Mouse (Mus musculus) Patski (cell line): Measurements from ENCODE around the gene Krt76. TPM values are rescaled to one million over a fixed set of nuclear protein-coding genes. Genes with fewer than 3 reads are reported as not detected.

Experiments
- ATAC-seq: fragments of 100-300 bp; one replicate; pipeline ENCODE4 v1.8.0; 2021
- CTCF ChIA-PET: fragments of 350-600 bp; sonication (Branson Sonifier 250); formaldehyde crosslinking; loops from one replicate; lab custom pipeline; 2022; ENCODE audit warnings: inconsistent platforms; lab: Charles Lee
- POLR2A ChIA-PET: fragments of 350-600 bp; sonication (Branson Sonifier 250); formaldehyde crosslinking; loops from one replicate; lab custom pipeline; 2022; ENCODE audit warnings: antibody characterized with exemption, inconsistent platforms; lab: Charles Lee
- DNase-seq: peaks from one replicate; pipeline ENCODE4 v3.0.0-alpha.2; 2011; ENCODE audit warnings: low read depth, low spot score
- H3K27me3 ChIP-seq: fragments of 371-371 bp; one replicate; pipeline ENCODE4 v1.5.1; 2021
- CTCF ChIP-seq: fragments of 100-300 bp; IDR thresholded peaks from one replicate; pipeline ENCODE4 v1.5.1; 2021
- in situ Hi-C: fragments of 300-500 bp; cut with MboI; formaldehyde crosslinking; loops from 3 replicates; pipeline ENCODE4 v1.11.1; 2018; ENCODE audit warnings: low pct_unique_long_range_greater_than_20kb, mixed read lengths
- polyA plus RNA-seq: library from polyadenylated mRNA; unstranded; gene quantifications from one replicate; pipeline ENCODE4 v1.2.3, GENCODE M21; 2021

The Krt76 gene
- polyA plus RNA-seq, 1 experiment from 2014 or later: not detected

GRCm38 (mm10) chr15:101834784-101835328 lies 57.9 kb downstream of the Krt76 start:
- peak; percentile 47 for TF ChIP-seq CTCF

More at GRCm38 (mm10) chr15:101834784-101835328, 57.9 kb downstream of the Krt76 start:
- ATAC-seq (no peak), DNase-seq (no peak)
- in situ Hi-C loops: no loop called here
- H3K27me3 ChIP-seq: peaks cover 6% of the 10 kb centered on the region
- POLR2A ChIA-PET: no interaction called here
- CTCF ChIA-PET: interaction anchor here (0.7 to 1.6 kb wide), 2 partner anchors 12 to 132 kb away, joined by 3 read pairs; no protein-coding TSS in a partner anchor

Other genes starting within 250 kb of the Krt76 start
- not detected for gene Gm5478, start 245.5 kb downstream of the Krt76 start, polyA plus RNA-seq
- not detected for gene Krt6b, start 212.6 kb downstream of the Krt76 start, polyA plus RNA-seq
- gene Krt6a, start 198.6 kb downstream of the Krt76 start, polyA plus RNA-seq: not detected
- gene Krt5, start 180.0 kb downstream of the Krt76 start, polyA plus RNA-seq: 0.03 TPM
- not detected for gene Krt71, start 149.8 kb downstream of the Krt76 start, polyA plus RNA-seq
- not detected for gene Krt72, start 106.5 kb downstream of the Krt76 start, polyA plus RNA-seq
- not detected for gene Krt73, start 90.6 kb downstream of the Krt76 start, polyA plus RNA-seq
- gene Krt2, start 74.8 kb downstream of the Krt76 start, polyA plus RNA-seq: not detected
- not detected for gene Krt1, start 42.1 kb downstream of the Krt76 start, polyA plus RNA-seq
- not detected for gene Krt77, start 23.2 kb downstream of the Krt76 start, polyA plus RNA-seq
- 0.19 TPM for gene Krt4, start 31.8 kb upstream of the Krt76 start, polyA plus RNA-seq
- 1.3 TPM for gene Krt79, start 47.4 kb upstream of the Krt76 start, polyA plus RNA-seq
- 0.05 TPM for gene Krt78, start 61.4 kb upstream of the Krt76 start, polyA plus RNA-seq
- gene Krt8, start 111.6 kb upstream of the Krt76 start, polyA plus RNA-seq: 73.5 TPM
- gene Krt18, start 135.3 kb upstream of the Krt76 start, polyA plus RNA-seq: 24.8 TPM
- 237 TPM for gene Eif4b, start 180.9 kb upstream of the Krt76 start, polyA plus RNA-seq
- gene Tns2, start 207.5 kb upstream of the Krt76 start, polyA plus RNA-seq: 53.6 TPM
- 47.4 TPM for gene Spryd3, start 243.3 kb upstream of the Krt76 start, polyA plus RNA-seq